Mouse (Mus musculus) heart, postnatal 14 days (tissue): ENCODE measurements around the gene Fbxo24. TPM values are rescaled to one million over a fixed set of nuclear protein-coding genes. Genes with fewer than 3 reads are reported as not detected.

ENCODE experiments used
- DNase-seq, 2 experiments: peaks; one replicate each; pipeline ENCODE4 v3.0.0; 2021 to 2022
- intact Hi-C: fragments of 180-260 bp; cut with DNase I; formaldehyde crosslinking; loops from one replicate; pipeline ENCODE4 v1.15.1; 2025
- total RNA-seq, 2 experiments: library from RNA; stranded (reverse); gene quantifications; 2 replicates each; pipeline ENCODE4 v1.2.3; 2021

Fbxo24 gene
- total RNA-seq, 2 experiments from 2014 or later = 0.27 to 0.43 TPM

- DNase-seq = peak; percentile 43 to 68
- intact Hi-C loops = no loop called here
These were observed 59.1 kb downstream of the Fbxo24 start, which contains the start of gene Tfr2 for GRCm38 (mm10) chr5:137569665-137570064. Gene Tfr2, plus strand, starts transcription at chr5:137569840.

GRCm38 (mm10) chr5:137569031-137569430 is 59.8 kb downstream of the Fbxo24 start:
- intact Hi-C loops = no loop called here
- no peak for DNase-seq

GRCm38 (mm10) chr5:137568223-137568798 is 60.5 kb downstream of the Fbxo24 start:
- intact Hi-C loops = no loop called here
- DNase-seq = no peak

GRCm38 (mm10) chr5:137566416-137566815 is 62.4 kb downstream of the Fbxo24 start:
- intact Hi-C loops = no loop called here
- DNase-seq = no peak

- DNase-seq = no peak
- intact Hi-C loops = no loop called here
These were observed 63.1 kb downstream of the Fbxo24 start for GRCm38 (mm10) chr5:137565744-137566143.

- DNase-seq = no peak
- intact Hi-C loops = no loop called here
These were observed 65.8 kb downstream of the Fbxo24 start for GRCm38 (mm10) chr5:137562965-137563364.

Other genes starting within 250 kb of the Fbxo24 start
- gene Zan, start 151.9 kb downstream of the Fbxo24 start, total RNA-seq = under 1 TPM; 0.02 TPM
- 10 to 100 TPM; 12.5 to 16.9 TPM for gene Pop7, start 126.5 kb downstream of the Fbxo24 start, total RNA-seq
- gene Gigyf1, start 110.5 kb downstream of the Fbxo24 start, total RNA-seq = 10 to 100 TPM; 28.3 to 33.8 TPM
- not detected for gene Epo, start 95.8 kb downstream of the Fbxo24 start, total RNA-seq
- 100 to 1,000 TPM; 322 to 323 TPM for gene Gnb2, start 95.5 kb downstream of the Fbxo24 start, total RNA-seq
- not detected for gene Actl6b, start 75.5 kb downstream of the Fbxo24 start, total RNA-seq
- gene Tfr2, start 59.2 kb downstream of the Fbxo24 start, total RNA-seq = not detected
- gene Mospd3, start 27.9 kb downstream of the Fbxo24 start, total RNA-seq = 10 to 100 TPM; 22.0 to 22.3 TPM
- 100 to 1,000 TPM; 101 to 107 TPM for gene Pcolce, start 15.2 kb downstream of the Fbxo24 start, total RNA-seq
- 10 to 100 TPM; 22.6 to 23.0 TPM for gene Lrch4, start 119 bp upstream of the Fbxo24 start, total RNA-seq
- 1 to 10 TPM; 6.6 to 8.5 TPM for gene Gm20605, start 173 bp upstream of the Fbxo24 start, total RNA-seq
- 1 to 10 TPM; 4.2 to 4.4 TPM for gene Sap25, start 12.3 kb upstream of the Fbxo24 start, total RNA-seq
- gene Irs3, start 16.7 kb upstream of the Fbxo24 start, total RNA-seq = under 1 TPM; 0.15 to 0.57 TPM
- 10 to 100 TPM; 13.0 to 13.9 TPM for gene Agfg2, start 55.7 kb upstream of the Fbxo24 start, total RNA-seq
- 1 to 10 TPM; 1.4 to 1.8 TPM for gene Nyap1, start 112.6 kb upstream of the Fbxo24 start, total RNA-seq
- gene Tsc22d4, start 116.7 kb upstream of the Fbxo24 start, total RNA-seq = 100 to 1,000 TPM; 287 to 312 TPM
- 10 to 100 TPM; 13.9 to 14.0 TPM for gene Ppp1r35, start 149.8 kb upstream of the Fbxo24 start, total RNA-seq
- gene Mepce, start 158.7 kb upstream of the Fbxo24 start, total RNA-seq = 10 to 100 TPM; 32.7 to 33.0 TPM
- 1 to 10 TPM; 1.1 to 1.3 TPM for gene Zcwpw1, start 158.8 kb upstream of the Fbxo24 start, total RNA-seq
- 1 to 10 TPM; 1.3 to 2.4 TPM for gene Pilra, start 207.3 kb upstream of the Fbxo24 start, total RNA-seq
- 1 to 10 TPM in 1 of 2 experiments, under 1 TPM in 1; 0.44 to 1.5 TPM for gene Pilrb1, start 229.1 kb upstream of the Fbxo24 start, total RNA-seq
- gene Pilrb2, start 242.8 kb upstream of the Fbxo24 start, total RNA-seq = under 1 TPM; 0.45 to 1.00 TPM